Comparison of ENCODE assay signal across 12 mouse cellular contexts in genomic region chr15:86477471-86477992, GRCm38 (mm10).
DNase-seq lines count a peak whose midpoint lies in the region; ATAC-seq lines count a peak whose summit lies in the region.
"Had no signal": no experiment of that assay in that cellular context is flagged by ENCODE, and none has a peak within 500 bp of the region (broad histone marks: within the 10 kb centered on the region; RNA-seq: fewer than 3 reads in every experiment).

No protein-coding gene starts in this region.

- peaks cover 42% of the 10 kb centered on the region for H3K4me1 ChIP-seq in forebrain, embryonic 13.5 days
- peaks cover 53% of the 10 kb centered on the region for H3K4me1 ChIP-seq in forebrain, embryonic 10.5 days
- H3K4me1 ChIP-seq in intestine, embryonic 16.5 days (ENCODE audit: control insufficient read depth, insufficient read depth, low read length), result 0 out of 2 replicates have a peak, but pooled peaks cover 6% of the 10 kb centered on the region

- H3K9me3 ChIP-seq in forebrain, embryonic 13.5 days (replicated peaks), result no peaks in the 10 kb centered on the region
- no peaks in the 10 kb centered on the region for H3K9me3 ChIP-seq in forebrain, embryonic 10.5 days
- no peaks in the 10 kb centered on the region for H3K9me3 ChIP-seq in intestine, embryonic 16.5 days (ENCODE audit: control insufficient read depth, low read length)

- ATAC-seq in forebrain, embryonic 13.5 days, result peak; percentile 76
- ATAC-seq in intestine, embryonic 16.5 days, result peak; percentile 41; the same call in 1 of the 2 replicates
- ATAC-seq: liver, postnatal 0 days had no signal

- H3K4me3 ChIP-seq in forebrain, embryonic 13.5 days, result no peak overlapping the region
- H3K4me3 ChIP-seq in forebrain, embryonic 10.5 days, result no peak overlapping the region
- no peak overlapping the region for H3K4me3 ChIP-seq in intestine, embryonic 16.5 days (ENCODE audit: low read length)
- H3K4me3 ChIP-seq: myocyte had no signal

- no peak overlapping the region for H3K4me2 ChIP-seq in forebrain, embryonic 13.5 days
- no peak overlapping the region for H3K4me2 ChIP-seq in intestine, embryonic 16.5 days (ENCODE audit: low read depth, low read length)

- no peaks in the 10 kb centered on the region for H3K36me3 ChIP-seq in forebrain, embryonic 13.5 days (ENCODE audit: poor library complexity, severe bottlenecking)
- H3K36me3 ChIP-seq in forebrain, embryonic 10.5 days (replicated peaks), result no peaks in the 10 kb centered on the region
- no peaks in the 10 kb centered on the region for H3K36me3 ChIP-seq in intestine, embryonic 16.5 days (ENCODE audit: control insufficient read depth, insufficient read depth, low read length)

- no peaks in the 10 kb centered on the region for H3K27me3 ChIP-seq in forebrain, embryonic 13.5 days
- no peaks in the 10 kb centered on the region for H3K27me3 ChIP-seq in forebrain, embryonic 10.5 days (ENCODE audit: poor library complexity, severe bottlenecking)
- H3K27me3 ChIP-seq in intestine, embryonic 16.5 days (replicated peaks; ENCODE audit: control insufficient read depth, insufficient read depth, low read length), result no peaks in the 10 kb centered on the region

- intact Hi-C loops in heart, postnatal 10 days (cut with DNase I), result no loop called here

- H3K27ac ChIP-seq in forebrain, embryonic 13.5 days, result peak overlapping the region; percentile 31; the same call in 1 of the 2 replicates
- no peak overlapping the region for H3K27ac ChIP-seq in forebrain, embryonic 10.5 days
- no peak overlapping the region for H3K27ac ChIP-seq in intestine, embryonic 16.5 days (ENCODE audit: low read length)

- H3K9ac ChIP-seq in forebrain, embryonic 13.5 days, result no peak overlapping the region
- H3K9ac ChIP-seq in intestine, embryonic 16.5 days (ENCODE audit: low read depth, low read length), result no peak overlapping the region
- H3K9ac ChIP-seq: liver, postnatal 0 days had no signal

- DNase-seq in forebrain, embryonic 10.5 days (ENCODE audit: extremely low spot score, low spot score), result no peak
- peak; percentile 22 for DNase-seq in NIH3T3 (ENCODE audit: low read depth)
- DNase-seq in mesoderm, embryonic 11.5 days (ENCODE audit: low read depth, low spot score), result peak; percentile 66
- DNase-seq in heart, postnatal 10 days, result no peak
- DNase-seq in cerebellum, adult 11-12 months, result no peak
- no peak for DNase-seq in layer of hippocampus, adult 11-12 months (ENCODE audit: low spot score)
- DNase-seq: adrenal gland, adult 2 months; cerebellum, postnatal 36 days; liver, postnatal 0 days had no signal

Comparison
In these comparisons a context has a peak if more than half of its experiments do, and no peak if none do; other contexts are left out.
1. DNase-seq: peak in NIH3T3 (single experiment) and mesoderm, embryonic 11.5 days (single experiment); none in forebrain, embryonic 10.5 days (single experiment), heart, postnatal 10 days (0 of 2), cerebellum, adult 11-12 months (single experiment) and layer of hippocampus, adult 11-12 months (single experiment).